13 mouse cellular contexts compared by ENCODE assay signal in the genomic region with DNA sequence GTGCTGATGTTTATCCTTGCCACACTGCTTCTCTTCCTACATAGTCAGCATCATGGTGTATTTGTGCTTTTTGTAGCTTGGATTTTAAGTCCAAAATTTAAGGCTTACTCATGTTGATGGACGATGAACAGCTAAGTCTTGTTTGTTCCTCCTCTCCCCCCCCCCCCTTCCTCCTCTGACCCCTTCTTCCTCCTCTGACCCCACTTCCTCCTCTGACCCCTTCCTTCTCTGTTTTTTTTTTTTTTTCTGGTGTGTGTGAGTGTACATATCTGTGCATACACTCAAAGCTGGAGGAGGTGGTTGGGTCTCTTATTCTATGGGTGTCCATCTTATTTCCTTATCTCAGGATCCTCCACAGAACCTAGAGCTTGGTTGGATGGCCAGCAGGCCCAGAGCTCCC.
"Had no signal": no experiment of that assay in that cellular context is flagged by ENCODE, and none has a peak within 500 bp of the region (broad histone marks: within the 10 kb centered on the region; RNA-seq: fewer than 3 reads in every experiment).

No protein-coding gene starts in this region.

- ATAC-seq: liver, postnatal 0 days; lung, postnatal 0 days; midbrain, embryonic 13.5 days; midbrain, embryonic 15.5 days had no signal

- DNase-seq: liver, embryonic 13.5 days; liver, postnatal 0 days; lung, adult 2 months; lung, postnatal 14 days; lung, postnatal 36 days; right cerebral cortex, postnatal 14 days; spleen, adult 18-20 months; thymus, adult 18-20 months; thymus, postnatal 14 days; thymus, postnatal 36 days had no signal
